Mouse (Mus musculus) C2C12 (cell line): ENCODE data around the gene Acer3.

Experiments used
- CTCF ChIP-seq: IDR thresholded peaks from one replicate; pipeline ENCODE4 v1.5.1; 2011; ENCODE audit not compliant: control insufficient read depth, insufficient read depth, insufficient read length
- USF1 ChIP-seq: IDR thresholded peaks from one replicate; pipeline ENCODE4 v1.6.1; 2011; ENCODE audit warnings: low read depth, mild to moderate bottlenecking, control low read depth, moderate library complexity

- TF ChIP-seq CTCF, result no peak
- TF ChIP-seq USF1, result no peak
These were observed 19.3 kb upstream of the Acer3 start for GRCm38 (mm10) chr7:98340343-98340742.
